Mouse (Mus musculus) brain, adult 2 months (tissue): ENCODE data around the gene Proz.
"Not testable (repeated sequence)": the region's sequence is repeated elsewhere in the genome, so short reads cannot be mapped to it uniquely, and the experiment has no call there.

Experiments used
- DNase-seq: peaks from one replicate; pipeline ENCODE4 v3.0.0; 2011; ENCODE audit warnings: low read depth, low spot score

Proz gene

DNA sequence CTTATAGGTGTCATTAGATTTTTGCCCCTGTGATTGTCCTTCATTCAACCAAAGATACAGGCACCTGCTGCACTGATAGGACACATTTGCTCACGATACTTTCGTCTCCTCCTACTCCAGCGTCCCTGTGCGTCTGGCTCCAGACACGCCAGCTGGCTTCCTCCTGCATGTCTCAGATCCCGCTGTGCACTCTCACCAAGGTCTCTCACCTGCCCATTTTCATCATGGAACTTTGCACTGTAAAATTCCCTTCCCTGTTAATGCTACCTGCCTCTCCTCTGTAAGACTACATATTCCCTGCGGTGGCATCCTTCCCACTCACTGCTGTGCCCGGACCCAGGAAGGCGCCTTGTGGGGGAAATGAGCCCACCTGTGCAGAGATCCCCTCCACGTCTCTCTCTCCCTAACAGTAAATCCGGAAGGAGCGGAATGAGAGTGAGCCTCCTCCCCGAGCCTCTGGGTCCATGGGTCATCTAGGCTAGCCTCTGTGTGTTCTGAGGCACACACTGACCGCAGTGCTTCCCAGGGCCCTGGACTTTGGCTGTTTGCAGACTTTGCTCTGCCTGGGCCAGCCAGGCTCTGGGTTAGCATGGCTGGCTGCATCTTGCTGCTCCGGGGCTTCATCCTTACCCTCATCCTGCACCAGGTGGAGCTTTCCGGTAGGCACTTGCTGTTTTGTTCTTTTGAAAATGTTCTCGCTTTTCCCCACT lies at the start of gene Proz:
TSS of gene Proz (plus strand) at position 474 of the 710 bp plus-strand sequence.
- no peak for DNase-seq

DNA sequence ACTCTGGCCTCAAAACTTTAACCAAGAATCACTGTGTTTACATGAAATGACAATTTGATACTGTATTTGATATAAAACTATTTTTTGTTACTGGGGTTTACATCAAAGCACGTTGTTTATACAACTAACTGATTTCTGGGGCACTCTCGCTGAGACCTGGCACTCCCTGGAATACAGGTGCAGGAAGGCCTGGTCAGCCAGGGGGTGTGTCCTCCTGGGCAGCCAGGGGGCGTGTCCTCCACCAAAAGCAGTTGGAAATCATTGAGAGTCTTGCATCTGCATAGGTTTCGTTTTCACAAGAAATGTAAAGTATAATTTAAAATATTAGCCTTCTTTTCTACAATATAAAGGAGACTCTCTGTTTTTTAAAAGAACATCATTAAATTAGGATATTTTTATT lies 41.2 kb upstream of the Proz start:
- DNase-seq = no peak

DNA sequence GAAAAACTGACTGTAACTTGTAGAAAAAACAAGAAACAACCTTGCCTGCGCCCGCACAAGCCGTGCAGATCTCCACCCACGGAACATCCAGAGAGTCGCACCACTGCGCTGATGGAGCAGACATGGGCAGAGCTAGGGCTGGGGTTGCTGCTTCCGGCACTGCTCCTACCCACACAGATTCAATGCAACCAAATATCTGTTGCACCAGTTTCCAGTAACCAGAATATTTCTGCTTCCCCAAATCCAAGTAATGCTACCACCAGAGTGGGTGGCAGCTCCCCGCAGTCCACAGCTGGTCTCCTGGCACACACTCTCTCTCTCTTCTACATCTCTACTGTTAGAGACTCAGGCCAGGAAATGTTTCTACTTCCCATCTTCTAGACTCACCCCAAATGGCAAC lies 38.9 kb upstream of the Proz start:
- DNase-seq = peak; percentile 83

DNA sequence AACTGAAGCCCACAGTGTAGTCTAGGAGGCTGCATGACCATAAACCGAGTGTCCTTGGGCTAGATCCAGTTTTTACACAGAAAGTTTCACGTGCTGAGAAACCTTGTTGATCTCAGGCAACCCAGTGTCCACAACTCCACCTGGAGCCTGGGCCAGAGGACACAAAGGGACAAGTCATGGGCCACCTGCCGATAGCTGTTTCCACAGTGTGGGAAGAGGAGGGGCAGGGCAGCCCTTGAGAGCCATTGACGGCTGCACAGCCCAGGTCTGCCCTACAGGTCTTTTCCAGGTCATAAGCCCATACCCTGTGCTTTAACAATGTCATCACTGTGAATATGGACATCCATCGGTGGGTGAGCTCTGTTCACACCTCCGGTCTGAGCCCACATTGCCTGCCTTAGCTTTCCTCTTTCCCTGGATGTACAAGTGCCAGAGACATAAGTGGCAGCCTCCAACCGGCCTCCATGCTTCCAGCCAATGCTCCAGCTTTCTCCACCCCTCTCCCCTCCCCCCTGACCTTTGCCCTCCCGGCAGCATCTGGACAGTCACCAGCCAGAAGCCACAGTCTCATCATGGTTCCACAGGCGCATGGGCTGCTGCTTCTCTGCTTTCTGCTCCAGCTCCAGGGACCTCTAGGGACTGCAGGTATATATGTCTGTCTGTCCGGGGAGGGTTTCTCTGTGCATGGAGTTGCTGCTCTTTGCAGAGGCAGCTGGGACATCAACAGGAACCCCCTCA lies 35.1 kb upstream of the Proz start, which contains the start of gene F7:
TSS of gene F7 (plus strand) at position 548 of the 738 bp plus-strand sequence.
- no peak for DNase-seq

DNA sequence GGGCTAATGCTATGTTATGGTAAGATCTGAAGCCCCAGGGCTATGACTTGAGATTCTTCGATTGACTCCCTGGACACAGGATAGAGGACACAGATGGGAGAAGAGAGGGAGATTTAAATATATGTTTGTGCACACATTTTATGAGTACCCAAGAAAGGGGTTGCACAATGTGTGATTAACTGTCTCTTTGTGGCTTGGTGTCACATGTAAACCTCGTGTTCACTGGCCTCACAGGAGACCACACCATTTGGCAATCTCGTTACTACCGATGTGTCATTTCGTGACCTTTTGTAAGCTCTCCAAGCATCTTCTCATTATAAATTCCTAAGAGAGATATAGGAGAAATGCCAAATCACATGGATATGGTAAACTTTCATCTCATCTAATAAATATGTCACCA lies 33.1 kb upstream of the Proz start:
- DNase-seq = no peak

DNA sequence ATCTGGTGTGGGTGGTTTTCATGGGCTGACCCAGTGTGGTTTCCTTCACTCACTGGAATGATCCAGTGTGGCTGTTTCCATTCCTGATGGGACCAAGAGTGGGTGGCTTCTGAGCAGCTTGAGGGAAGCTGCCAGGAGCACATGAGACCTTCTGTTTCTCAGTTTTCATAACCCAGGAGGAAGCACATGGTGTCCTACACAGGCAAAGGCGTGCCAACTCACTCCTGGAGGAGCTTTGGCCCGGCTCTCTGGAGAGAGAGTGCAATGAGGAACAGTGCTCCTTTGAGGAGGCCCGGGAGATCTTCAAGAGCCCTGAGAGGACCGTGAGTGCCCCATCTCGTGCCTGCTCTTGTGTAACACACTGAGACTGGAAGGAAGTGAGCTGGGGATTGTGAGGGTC lies 32.2 kb upstream of the Proz start:
- peak; percentile 93 for DNase-seq

DNA sequence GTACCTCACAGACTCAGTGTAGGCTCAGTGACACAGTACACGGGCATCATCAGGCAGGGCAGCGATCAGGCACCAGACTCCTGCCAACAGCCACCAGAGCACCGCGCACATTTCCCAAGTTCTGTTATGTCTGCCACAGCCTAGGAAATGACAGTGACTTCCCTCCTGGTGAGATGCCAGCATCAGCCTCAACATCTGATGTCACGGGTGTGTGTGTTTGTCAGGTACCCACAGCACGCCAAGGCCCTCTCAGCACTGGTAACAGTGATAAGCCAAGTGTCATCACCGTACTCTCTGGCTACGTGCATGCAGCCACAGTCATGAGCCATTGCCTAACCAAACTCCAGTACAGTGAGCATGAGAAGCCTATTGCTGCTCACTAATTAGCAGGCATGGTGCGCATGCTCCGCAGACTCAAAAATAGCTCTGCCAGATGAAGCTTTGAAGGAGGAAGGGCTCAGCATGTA lies 24.3 kb upstream of the Proz start:
- DNase-seq = peak; percentile 91

DNA sequence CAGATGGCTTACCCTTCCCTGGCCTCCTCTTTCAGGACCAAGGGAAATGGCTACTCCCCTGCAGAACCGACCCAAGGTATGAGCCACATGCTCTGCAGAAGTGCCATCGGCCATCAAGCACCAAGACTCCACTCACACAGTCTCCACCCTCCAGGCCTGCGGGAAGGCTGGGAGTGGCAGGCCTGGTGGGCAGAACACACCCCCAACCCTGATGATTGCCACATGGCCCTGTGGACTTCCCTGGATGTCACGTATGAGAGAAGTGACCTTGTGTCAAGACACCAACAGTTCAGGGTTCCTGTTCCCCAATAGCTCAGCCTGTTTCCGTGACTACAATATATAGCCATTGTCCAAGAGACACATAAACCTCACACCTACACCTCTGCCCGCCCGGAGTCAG lies 23.7 kb upstream of the Proz start, which contains the start of gene F10:
TSS of gene F10 (plus strand) at position 294 of the 400 bp plus-strand sequence.
- no peak for DNase-seq

DNA sequence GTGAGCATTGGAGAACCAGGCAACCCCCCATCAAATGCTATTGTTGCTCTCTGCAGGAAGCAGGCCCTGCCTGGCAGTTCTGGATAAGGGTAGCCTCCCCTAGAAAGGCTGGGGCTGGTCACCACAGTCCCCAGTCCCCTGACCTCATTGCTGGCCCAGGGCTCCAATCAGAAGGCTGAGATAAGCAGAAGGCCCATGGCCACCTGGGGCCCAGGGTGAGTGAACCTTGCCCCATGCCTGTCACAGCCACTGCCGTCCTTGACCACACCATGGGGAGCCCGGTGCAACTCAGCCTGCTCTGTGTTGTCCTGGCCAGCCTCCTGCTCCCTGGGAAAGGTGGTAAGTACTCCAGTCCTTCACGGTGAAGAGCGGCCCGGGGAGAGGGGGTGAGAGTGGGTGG lies 23.1 kb upstream of the Proz start:
- no peak for DNase-seq

DNA sequence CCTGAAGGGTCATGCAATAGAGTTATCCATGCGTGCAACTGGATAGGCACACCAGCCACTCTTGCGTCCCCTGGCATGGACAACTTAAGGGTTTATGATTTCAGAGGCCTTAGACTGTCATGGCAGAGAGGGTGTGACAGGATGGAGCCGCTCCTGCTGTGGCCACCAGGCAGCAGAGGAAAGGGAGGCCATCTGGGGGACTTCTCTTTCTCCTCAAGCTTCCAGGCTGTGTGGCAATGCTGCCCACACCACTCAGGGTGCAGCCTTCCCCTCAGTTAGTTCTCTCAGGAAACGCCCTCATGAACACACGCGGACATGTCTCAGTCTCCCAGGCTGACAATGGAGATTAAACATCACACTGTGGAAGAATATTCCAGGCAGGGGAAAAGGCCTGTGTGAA lies 21.7 kb upstream of the Proz start:
- DNase-seq = no peak

DNA sequence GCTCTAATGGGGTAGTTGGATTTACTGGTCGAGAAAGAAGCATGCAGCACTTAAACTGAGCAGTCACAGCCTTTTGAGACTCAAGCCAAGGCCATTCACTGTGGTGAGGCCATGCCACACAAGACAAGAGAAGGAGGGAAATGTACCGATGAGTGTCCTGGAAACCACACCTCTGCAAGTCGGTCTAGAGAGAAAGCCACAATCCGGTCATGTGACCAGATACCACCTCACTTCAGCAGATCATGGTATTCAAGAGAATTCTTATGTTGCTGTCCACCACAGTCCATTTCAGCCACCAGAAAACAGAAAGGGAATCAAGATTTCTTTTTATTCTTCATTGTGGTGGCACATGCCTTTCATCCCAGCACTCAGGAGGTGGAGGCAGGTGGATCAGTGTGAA lies 19.3 kb upstream of the Proz start:
- no peak for DNase-seq

DNA sequence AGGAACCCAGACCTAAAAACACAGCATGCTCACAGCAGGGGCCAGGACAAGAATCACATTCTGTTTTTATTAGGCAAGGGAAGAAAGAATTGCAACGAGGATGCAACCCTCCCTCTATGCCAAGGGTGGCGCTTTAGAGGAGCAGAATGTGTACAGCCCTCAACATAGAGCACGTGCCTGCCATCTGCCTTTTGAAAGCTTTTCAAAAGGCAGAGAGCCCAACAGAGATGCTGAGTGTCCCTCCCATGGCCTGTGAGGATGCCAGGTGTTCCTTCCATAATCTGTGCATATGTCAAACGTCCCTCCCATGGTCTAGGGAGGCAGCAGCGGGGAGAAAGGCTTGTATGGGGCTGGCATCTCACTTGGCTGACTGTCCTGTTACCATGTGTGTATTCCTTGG lies 13.1 kb upstream of the Proz start:
- peak; percentile 26 for DNase-seq

DNA sequence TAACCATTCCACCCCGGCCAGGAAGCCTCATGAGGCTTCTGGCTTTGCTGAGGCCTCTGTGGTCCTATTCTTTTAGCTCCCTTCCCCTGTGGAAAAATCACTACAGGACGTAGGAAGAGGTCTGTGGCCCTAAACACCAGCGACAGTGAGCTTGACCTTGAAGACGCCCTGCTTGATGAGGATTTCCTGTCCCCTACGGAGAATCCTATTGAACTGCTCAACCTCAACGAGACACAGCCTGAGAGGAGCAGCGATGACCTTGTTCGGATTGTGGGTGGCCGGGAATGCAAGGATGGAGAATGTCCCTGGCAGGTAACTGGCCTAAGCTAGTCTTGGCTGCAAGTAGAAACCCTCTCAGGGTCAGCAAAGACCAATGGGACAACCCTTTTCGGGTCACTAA lies 10.2 kb upstream of the Proz start:
- no peak for DNase-seq

DNA sequence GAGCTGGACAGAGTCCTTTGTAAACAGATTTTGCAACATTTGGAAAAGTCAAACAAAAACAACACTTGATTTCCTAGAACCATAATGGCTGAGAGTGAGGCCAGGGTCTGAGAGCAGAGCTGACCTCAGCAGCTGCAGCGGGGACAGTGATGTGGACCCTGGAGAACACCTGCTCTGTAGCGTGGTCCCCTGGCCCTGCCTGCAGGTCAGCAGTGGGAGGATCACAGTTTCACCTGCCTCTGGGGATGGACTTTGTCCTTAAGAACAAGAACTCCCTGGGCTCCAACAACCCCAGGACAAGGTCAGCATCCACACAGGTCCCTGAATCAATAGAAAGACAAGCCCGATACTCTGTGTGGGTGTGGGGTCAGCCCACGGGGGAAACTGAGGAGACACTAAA lies 3.4 kb upstream of the Proz start:
- DNase-seq = no peak

DNA sequence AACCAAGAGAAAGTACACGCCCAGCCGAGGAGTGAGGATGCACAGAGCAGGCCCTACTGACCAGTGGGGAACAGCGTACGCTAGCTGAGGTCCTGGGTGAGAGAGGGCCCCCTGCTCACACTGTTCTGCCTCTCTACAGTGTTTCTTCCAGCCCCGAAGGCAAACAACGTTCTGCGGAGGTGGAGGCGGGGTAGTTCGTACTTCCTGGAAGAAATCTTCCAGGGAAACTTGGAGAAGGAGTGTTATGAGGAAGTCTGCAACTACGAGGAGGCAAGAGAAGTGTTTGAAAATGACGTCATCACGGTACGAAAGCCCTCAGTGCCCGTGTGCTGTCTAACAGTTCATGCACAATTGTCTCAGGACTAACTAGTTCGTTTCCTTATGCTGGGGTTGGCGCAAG lies 2.4 kb downstream of the Proz start:
- no peak for DNase-seq

DNA sequence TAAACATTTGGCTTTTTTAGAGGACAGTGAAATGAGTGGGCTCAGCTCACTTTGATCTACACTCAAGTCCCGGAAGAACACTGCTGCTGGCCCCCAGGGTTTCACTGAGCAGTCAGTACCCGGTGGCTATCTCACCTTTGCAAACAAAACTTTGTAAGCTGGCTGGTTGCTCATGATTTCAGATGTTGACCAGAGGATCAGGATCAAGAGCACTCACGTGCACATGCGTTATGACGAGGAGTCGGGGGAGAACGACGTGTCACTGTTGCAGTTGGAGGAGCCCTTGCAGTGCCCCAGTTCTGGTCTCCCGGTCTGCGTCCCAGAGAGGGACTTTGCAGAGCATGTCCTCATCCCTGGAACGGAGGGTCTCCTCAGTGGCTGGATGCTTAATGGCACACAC lies 12.5 kb downstream of the Proz start:
- no peak for DNase-seq

DNA sequence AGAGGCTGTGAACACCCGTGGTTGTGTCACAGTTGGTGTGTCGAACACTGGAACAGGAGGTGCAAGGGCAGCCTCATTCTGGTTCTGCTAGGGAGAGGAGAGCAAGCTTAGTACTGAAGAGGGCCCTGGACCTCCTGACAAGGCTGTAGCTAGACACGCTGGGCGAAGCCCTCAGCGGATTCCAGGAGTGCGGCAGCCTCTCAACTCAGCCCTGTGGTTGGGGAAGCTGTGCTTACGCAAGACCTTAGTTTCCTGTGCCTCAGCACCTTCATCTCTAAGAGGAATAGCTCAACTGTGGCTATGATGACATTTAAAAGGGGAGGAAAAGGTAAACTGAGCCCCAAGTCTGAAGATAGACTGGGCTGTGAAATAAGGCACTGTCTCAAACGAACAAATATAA lies 14.3 kb downstream of the Proz start:
- no peak for DNase-seq

DNA sequence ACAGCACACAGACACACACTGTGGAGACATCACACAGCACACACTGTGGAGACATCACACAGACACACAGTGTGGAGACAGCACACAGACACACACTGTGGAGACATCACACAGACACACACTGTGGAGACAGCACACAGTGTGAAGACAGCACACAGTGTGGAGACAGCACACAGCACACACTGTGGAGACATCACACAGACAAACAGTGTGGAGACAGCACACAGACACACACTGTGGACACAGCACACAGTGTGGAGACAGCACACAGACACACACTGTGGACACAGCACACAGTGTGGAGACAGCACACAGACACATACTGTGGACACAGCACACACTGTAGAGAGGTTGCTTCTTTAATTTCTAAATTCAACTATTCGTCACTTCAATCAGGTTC lies 14.9 kb downstream of the Proz start:
- DNase-seq = not testable (repeated sequence)

DNA sequence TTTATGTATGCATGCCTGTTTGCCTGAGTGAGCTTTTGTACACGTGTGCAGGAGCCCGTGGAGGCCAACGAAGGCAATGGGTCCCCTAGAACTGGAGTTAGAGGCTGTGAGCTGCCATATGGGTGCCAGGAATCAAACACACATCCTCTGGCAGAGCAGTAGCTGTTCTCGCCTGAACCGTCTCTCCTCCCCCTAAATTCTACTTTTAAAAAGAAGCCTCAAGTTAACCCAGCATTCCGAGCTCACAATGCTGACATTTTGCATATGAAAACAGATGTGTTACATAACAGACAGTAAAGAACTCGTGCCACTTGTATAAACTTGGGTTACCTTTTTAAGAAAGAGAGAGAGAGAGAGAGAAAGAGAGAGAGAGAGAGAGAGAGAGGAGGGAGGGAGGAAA lies 16.8 kb downstream of the Proz start:
- DNase-seq = peak; percentile 54

DNA sequence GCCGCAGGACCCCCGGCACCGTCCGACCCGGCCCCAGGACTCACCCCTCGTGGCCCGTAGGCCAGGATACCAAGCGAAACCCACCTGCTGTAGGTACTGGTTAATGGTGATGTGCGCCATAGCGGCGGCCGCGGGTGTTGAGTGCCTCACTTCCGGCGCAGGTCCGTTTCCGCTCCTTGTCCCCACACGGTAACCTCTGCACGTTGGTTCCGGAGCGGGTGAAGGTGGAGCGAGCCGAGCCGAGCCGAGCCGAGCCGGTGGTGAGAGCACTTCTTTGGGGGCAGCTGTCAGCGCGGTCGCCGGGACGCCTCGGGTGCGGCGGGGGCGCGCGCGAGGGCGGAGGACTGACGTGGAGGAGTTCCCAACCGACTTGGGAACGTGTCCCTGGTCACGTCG lies 44.0 kb downstream of the Proz start:
- DNase-seq = peak; percentile 97

DNA sequence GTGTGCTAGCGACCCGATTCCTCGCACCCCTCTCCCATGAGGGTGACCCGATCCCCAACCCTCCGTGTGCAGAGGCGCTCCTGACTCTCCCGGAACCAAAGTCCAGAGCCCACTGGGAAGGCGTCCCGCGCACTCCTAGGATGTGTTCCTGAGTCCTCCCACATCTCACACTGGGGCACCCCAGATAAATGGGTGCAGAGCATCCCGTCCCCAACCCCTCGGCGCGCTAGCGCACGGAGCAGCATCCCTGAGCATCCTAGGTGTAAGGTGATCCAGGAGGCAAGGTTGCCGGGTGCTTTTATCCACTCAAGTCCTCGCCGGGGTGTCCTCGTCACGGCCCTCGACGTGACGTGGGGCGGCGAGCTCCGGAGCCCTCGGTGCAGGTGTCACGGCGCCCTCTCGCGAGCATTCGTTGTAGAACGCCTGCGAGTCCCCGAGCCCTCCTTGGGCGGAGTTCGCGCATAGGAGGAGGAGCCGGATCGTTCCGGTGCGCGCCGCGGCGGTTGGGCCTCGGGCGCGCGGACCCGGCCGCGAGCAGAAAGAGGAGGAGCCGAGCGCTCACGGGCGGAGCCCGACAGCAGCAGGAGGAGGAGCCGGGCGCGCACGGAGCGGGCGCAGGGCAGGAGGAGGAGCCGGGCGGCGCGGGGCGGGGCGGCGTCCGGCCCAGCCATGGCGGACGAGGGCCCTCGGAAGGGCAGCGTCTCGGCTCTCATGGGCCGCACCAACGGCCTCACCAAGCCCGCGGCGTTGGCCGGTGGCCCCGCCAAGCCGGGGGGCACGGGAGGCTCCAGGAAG lies 44.6 kb downstream of the Proz start, which contains the start of the genes Pcid2 and Cul4a:
TSS of gene Pcid2 (minus strand) at position 373 of the 795 bp plus-strand sequence.
TSS of gene Cul4a (plus strand) at position 535 of the 795 bp plus-strand sequence.
- DNase-seq = peak; percentile 99

DNA sequence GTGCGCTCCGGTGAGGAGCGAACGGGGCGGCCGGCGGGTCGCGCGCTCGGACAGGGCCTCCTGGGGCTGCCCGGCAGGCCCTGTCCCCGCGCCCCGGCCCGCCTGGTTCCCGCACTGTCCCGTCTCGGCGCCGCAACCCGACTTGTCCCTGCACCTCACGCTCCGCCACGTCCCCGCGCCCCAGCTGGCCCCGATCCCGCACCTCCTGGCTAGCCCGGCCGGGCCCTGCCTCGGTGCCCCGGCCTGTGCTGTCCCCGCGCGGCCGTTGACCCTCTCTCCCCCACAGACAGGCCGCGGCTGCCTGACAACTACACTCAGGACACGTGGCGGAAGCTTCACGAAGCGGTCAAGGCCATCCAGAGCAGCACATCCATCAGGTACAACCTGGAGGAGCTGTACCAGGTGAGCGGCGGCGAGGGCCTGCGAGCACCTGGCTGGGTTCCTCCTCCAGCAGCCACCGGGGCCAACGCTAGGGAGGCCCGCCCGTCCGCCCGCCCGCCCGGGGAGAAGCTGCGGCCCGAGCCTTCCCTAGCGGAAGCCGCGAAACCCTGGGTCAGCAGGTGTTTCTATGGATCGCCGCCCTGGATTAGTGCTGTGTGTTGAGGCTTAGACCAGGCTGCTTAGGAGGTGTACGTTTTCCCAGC lies 45.3 kb downstream of the Proz start:
- peak; percentile 27 for DNase-seq
